Mouse (Mus musculus): Measurements from ENCODE around the gene Fance.

DNA sequence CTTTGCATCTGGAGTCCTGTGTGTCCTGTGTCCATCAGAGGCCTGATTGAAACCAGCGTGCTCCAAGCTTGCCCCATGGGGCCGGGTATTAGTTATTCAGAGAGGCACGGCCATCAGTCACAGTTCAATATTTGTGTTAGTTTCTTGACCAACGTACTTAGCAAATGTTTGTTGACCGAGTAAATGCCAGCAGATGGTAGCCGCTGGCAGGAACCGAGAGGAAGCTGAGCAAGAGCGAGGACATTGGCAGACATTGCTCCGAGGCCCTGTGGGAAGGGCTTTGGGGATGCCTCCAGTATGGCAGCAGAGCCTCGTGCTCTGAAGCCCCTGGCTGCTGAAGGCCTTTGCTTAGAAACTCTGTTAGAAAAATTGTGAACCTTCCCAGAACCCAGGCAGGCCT lies 35.6 kb upstream of the Fance start:
- TF ChIP-seq CTCF (IDR thresholded peaks at IDR 0.05; ENCODE audit: borderline replicate concordance, insufficient read depth, low read length) (no peak), POLR2A (IDR thresholded peaks at IDR 0.05; ENCODE audit: low read depth, low read length) (no peak)

Data from embryonic fibroblast, embryonic 13.5 days (primary cell).